Comparison of ENCODE assay signal across 7 mouse cellular contexts in the genomic region with DNA sequence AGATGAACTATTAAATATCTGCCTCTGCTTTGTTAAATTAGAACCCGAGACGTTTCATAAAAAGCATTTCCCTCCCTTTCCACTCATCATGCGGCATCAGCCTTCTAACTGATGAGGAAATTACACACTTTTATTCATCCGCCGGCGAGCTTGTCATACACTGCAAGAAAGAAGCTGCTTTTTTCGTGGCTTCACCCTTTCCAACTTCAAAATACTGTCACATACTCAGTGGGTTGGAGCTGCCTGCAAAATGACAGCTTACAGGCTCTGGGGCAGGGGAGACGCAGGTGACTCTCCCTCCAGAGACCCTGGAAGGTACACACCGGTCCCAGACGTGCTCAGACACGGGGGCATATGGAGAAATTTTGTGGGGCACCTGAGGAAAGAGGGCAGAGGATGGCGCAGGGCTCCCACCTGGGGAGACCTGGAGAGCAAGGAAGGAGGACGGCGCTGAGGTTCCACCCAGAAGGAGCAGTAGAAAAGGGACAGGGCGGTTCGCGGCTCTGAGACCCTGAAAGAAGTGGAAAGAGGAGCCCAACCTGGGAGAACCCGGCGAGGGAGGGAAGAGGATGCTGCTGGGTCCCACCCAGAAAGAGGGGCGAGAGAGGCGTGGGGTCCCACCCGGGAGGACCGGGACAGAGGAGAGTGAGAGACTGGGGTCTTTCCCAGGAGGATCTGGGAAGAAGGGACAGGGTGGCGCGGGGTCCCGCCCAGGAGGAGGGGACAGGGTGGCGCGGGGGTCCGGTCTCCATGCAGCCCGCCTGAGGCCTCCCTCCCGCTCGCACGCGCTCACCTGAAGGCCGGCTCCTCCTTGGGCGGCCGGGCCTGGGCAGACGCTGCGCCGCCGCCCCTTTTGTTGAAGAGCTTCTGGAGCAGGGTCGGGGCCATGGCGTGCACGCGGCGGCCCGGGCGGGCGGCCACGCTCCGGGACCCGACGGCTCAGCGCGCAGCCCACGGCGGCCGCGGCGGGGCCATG. TPM values are rescaled to one million over a fixed set of nuclear protein-coding genes. Genes with fewer than 3 reads are reported as not detected.
DNase-seq lines count a peak whose midpoint lies in the region; ATAC-seq lines count a peak whose summit lies in the region.

No protein-coding gene starts in this region.

- no peak; the same call in 1 of the 2 replicates for ATAC-seq in forebrain, embryonic 13.5 days
- ATAC-seq in intestine, embryonic 15.5 days: peak; percentile 74

- peak overlapping the region; percentile 19 for H3K27ac ChIP-seq in brown adipose tissue, adult 24 weeks (replicated peaks; ENCODE audit: low read depth, low read length)
- peak overlapping the region; percentile 69 for H3K27ac ChIP-seq in forebrain, embryonic 13.5 days
- H3K27ac ChIP-seq in intestine, embryonic 15.5 days: peak overlapping the region; percentile 80

- H3K9ac ChIP-seq in forebrain, embryonic 13.5 days: peak overlapping the region; percentile 91
- H3K9ac ChIP-seq in intestine, embryonic 15.5 days: peak overlapping the region; percentile 82

- peaks cover 7% of the 10 kb centered on the region; the same call in 1 of the 2 replicates for H3K4me1 ChIP-seq in brown adipose tissue, adult 24 weeks (ENCODE audit: control insufficient read depth, insufficient read depth, insufficient read length, low read length)
- peaks cover 26% of the 10 kb centered on the region for H3K4me1 ChIP-seq in forebrain, embryonic 13.5 days
- peaks cover 3% of the 10 kb centered on the region; the same call in 1 of the 2 replicates for H3K4me1 ChIP-seq in intestine, embryonic 15.5 days (replicated peaks)

- no peaks in the 10 kb centered on the region for H3K27me3 ChIP-seq in forebrain, embryonic 13.5 days
- no peaks in the 10 kb centered on the region for H3K27me3 ChIP-seq in intestine, embryonic 15.5 days (replicated peaks)

- peak overlapping the region; percentile 93 for H3K4me2 ChIP-seq in forebrain, embryonic 13.5 days
- peak overlapping the region; percentile 81 for H3K4me2 ChIP-seq in intestine, embryonic 15.5 days (replicated peaks)

- no peaks in the 10 kb centered on the region for H3K9me3 ChIP-seq in forebrain, embryonic 13.5 days (replicated peaks)
- no peaks in the 10 kb centered on the region for H3K9me3 ChIP-seq in intestine, embryonic 15.5 days

- DNase-seq in thymus, adult 18-20 months: peak; percentile 30 to 39
- no peak for DNase-seq in thymus, postnatal 25 days
- DNase-seq in lung, postnatal 36 days: peak; percentile 18
- peak; percentile 47 to 81 for DNase-seq in spleen, postnatal 4 days (ENCODE audit: low spot score in 2 of 2)

- peak overlapping the region; percentile 69 for H3K4me3 ChIP-seq in brown adipose tissue, adult 24 weeks (ENCODE audit: insufficient read depth, low read depth, low read length)
- H3K4me3 ChIP-seq in forebrain, embryonic 13.5 days: peak overlapping the region; percentile 84
- H3K4me3 ChIP-seq in intestine, embryonic 15.5 days (replicated peaks): peak overlapping the region; percentile 88

- no peaks in the 10 kb centered on the region for H3K36me3 ChIP-seq in forebrain, embryonic 13.5 days (ENCODE audit: poor library complexity, severe bottlenecking)
- H3K36me3 ChIP-seq in intestine, embryonic 15.5 days: no peaks in the 10 kb centered on the region

- 2% methylated on average over 60 of the region's 60 CpGs for WGBS in forebrain, embryonic 13.5 days
- 2% methylated on average over 56 of the region's 60 CpGs for WGBS in intestine, embryonic 15.5 days

RNA-seq across cellular contexts. Expression of a gene that starts 0.6 kb away (rescaled TPM):
- polyA plus RNA-seq in brown adipose tissue, adult 24 weeks (2012; ENCODE audit: insufficient read depth, insufficient read length, missing spikeins): 2.7 and 4.2 TPM in 2 replicates
- polyA plus RNA-seq in forebrain, embryonic 13.5 days (2015; fragmentation: Nextera tagmentation; extraction: Ambion mirVana): 3.4 and 4.4 TPM in 2 replicates
- polyA plus RNA-seq in intestine, embryonic 15.5 days (2015; fragmentation: Nextera tagmentation; extraction: Ambion mirVana): 3.3 and 3.9 TPM in 2 replicates

RNA-seq across cellular contexts. Expression of a gene that starts 24.1 kb away (rescaled TPM):
- polyA plus RNA-seq in brown adipose tissue, adult 24 weeks (2012; ENCODE audit: insufficient read depth, insufficient read length, missing spikeins): 28.0 and 50.8 TPM in 2 replicates
- polyA plus RNA-seq in forebrain, embryonic 13.5 days (2015; fragmentation: Nextera tagmentation; extraction: Ambion mirVana): 168 and 175 TPM in 2 replicates
- polyA plus RNA-seq in intestine, embryonic 15.5 days (2015; fragmentation: Nextera tagmentation; extraction: Ambion mirVana): 148 and 164 TPM in 2 replicates

Comparison
In these comparisons a context has a peak if more than half of its experiments do, and no peak if none do; other contexts are left out.
1. H3K27ac ChIP-seq: peak in every context shown above with its lines; median percentile 80 in intestine, embryonic 15.5 days; 69 in forebrain, embryonic 13.5 days; 19 in brown adipose tissue, adult 24 weeks.